Mouse (Mus musculus) intestine, embryonic 15.5 days (tissue): ENCODE measurements around the gene Rps25. TPM values are rescaled to one million over a fixed set of nuclear protein-coding genes. Genes with fewer than 3 reads are reported as not detected.

ENCODE experiments used
- ATAC-seq: fragments of 200-750 bp; cut with Nextera tagmentation; 2 replicates; pipeline ENCODE4 v1.8.0; 2017; ENCODE audit warnings: moderate TSS enrichment, moderate library complexity
- H3K27ac ChIP-seq: fragments of 300-500 bp; sonication (generic); 2 replicates; pipeline ENCODE4 v1.5.1; 2015; ENCODE audit warnings: mild to moderate bottlenecking, inconsistent platforms
- H3K27me3 ChIP-seq: fragments of 300-500 bp; sonication (generic); replicated peaks from 2 replicates; pipeline ENCODE4 v1.6.1; 2015; ENCODE audit warnings: inconsistent platforms
- H3K36me3 ChIP-seq: fragments of 300-500 bp; sonication (generic); 2 replicates; pipeline ENCODE4 v1.6.1; 2015; ENCODE audit warnings: inconsistent platforms
- H3K4me1 ChIP-seq: fragments of 300-500 bp; sonication (generic); replicated peaks from 2 replicates; pipeline ENCODE4 v1.6.1; 2015; ENCODE audit warnings: inconsistent platforms
- H3K4me2 ChIP-seq: fragments of 300-500 bp; sonication (generic); replicated peaks from 2 replicates; pipeline ENCODE4 v1.6.1; 2015; ENCODE audit warnings: mild to moderate bottlenecking, inconsistent platforms
- H3K4me3 ChIP-seq: fragments of 300-500 bp; sonication (generic); replicated peaks from 2 replicates; pipeline ENCODE4 v1.5.1; 2015; ENCODE audit warnings: inconsistent platforms
- H3K9ac ChIP-seq: fragments of 300-500 bp; sonication (generic); 2 replicates; pipeline ENCODE4 v1.6.1; 2015; ENCODE audit warnings: inconsistent platforms
- H3K9me3 ChIP-seq: fragments of 300-500 bp; sonication (generic); 2 replicates; pipeline ENCODE4 v1.6.1; 2016; ENCODE audit warnings: inconsistent platforms
- WGBS: fragments of 180-500 bp; shearing (Covaris S2); methylation state at CpG from one replicate; pipeline ENCODE4 v1.1.7; 2015; 5-methylcytosine and 5-hydroxymethylcytosine counted together
- polyA plus RNA-seq: library from polyadenylated mRNA; unstranded; fragments of >200 nt; fragmentation: Nextera tagmentation; extraction: Ambion mirVana; gene quantifications from 2 replicates; pipeline ENCODE4 v1.2.1, GENCODE M21; 2015

The Rps25 gene
- polyA plus RNA-seq, 1 experiment from 2014 or later = 2,084 TPM

DNA sequence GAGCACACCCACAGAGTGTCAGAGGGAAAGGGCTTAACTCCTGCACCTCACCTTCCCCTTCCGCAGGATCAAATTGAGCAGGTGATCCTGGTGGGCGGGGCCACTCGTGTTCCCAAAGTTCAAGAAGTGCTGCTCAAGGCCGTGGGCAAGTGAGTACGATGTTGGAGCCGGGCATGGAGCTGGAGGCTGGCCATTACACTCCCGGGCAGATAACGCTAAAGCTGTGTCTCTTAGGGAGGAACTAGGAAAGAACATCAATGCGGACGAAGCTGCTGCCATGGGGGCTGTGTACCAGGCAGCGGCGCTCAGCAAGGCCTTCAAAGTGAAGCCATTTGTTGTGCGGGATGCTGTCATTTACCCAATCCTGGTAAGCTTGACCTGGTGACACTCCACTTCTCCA lies 22.3 kb upstream of the Rps25 start:
- no peak overlapping the region for H3K9ac ChIP-seq
- WGBS = 88% methylated on average over 13 of the region's 13 CpGs
- no peak overlapping the region for H3K4me2 ChIP-seq
- H3K9me3 ChIP-seq = no peaks in the 10 kb centered on the region
- H3K27ac ChIP-seq = no peak overlapping the region
- H3K27me3 ChIP-seq = no peaks in the 10 kb centered on the region
- ATAC-seq = no peak
- H3K36me3 ChIP-seq = peaks cover 55% of the 10 kb centered on the region
- H3K4me1 ChIP-seq = peaks cover 14% of the 10 kb centered on the region
- no peak overlapping the region for H3K4me3 ChIP-seq

DNA sequence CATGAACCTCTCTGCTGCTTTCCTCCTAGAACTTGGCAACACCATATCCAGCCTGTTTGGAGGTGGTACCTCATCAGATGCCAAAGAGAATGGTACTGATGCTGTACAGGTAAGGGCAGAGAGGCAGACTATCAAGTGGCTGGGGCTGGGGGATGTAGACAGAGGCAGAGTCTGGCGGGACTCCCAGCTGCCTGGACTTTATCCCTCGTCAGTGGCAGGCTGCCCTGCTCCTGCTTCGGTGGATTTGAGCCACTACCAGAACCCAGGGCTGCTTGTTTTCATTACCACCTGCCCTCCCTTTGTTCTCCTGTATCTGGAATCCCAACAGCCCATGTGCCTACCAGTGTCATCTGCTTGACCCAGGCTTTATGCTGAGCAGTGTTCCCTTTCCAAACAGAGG lies 19.7 kb upstream of the Rps25 start:
- 81% methylated on average over 3 of the region's 3 CpGs for WGBS
- Histone ChIP-seq H3K27ac (no peak overlapping the region), H3K9ac (no peak overlapping the region), H3K36me3 (peaks cover 63% of the 10 kb centered on the region), H3K9me3 (no peaks in the 10 kb centered on the region), H3K4me3 (no peak overlapping the region), H3K4me1 (no peaks in the 10 kb centered on the region), H3K4me2 (no peak overlapping the region), H3K27me3 (no peaks in the 10 kb centered on the region)
- ATAC-seq = no peak

GRCm38 (mm10) chr9:44389273-44389672 lies 17.7 kb upstream of the Rps25 start:
- H3K36me3 ChIP-seq = peaks cover 46% of the 10 kb centered on the region
- no peak overlapping the region for H3K9ac ChIP-seq
- no peaks in the 10 kb centered on the region for H3K9me3 ChIP-seq
- 59% methylated on average over 8 of the region's 8 CpGs for WGBS
- no peak overlapping the region for H3K4me3 ChIP-seq
- H3K4me2 ChIP-seq = no peak overlapping the region
- no peaks in the 10 kb centered on the region for H3K27me3 ChIP-seq
- H3K4me1 ChIP-seq = no peaks in the 10 kb centered on the region
- no peak for ATAC-seq
- no peak overlapping the region for H3K27ac ChIP-seq

DNA sequence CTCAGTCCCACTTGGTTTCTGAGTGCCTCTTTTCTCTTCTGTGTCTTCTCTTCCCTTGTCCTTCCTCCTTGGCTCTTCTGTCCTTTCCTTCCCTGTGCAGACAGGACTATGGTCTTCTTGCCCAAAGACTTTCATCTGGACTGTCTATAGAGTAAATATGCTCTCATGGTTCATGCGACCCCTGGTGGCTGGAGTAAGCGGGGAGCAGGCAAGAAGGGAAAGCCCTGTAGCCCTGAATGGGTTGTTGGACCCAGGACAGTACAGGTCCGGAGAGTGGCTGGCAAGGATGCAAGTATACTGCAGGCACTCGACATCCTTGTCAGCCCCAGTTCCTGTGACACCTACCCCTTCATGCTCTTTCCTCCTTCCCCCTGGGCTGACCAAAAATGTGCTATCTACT lies 15.5 kb upstream of the Rps25 start:
- Histone ChIP-seq H3K9ac (no peak overlapping the region), H3K27me3 (no peaks in the 10 kb centered on the region), H3K27ac (no peak overlapping the region), H3K4me3 (no peak overlapping the region), H3K9me3 (no peaks in the 10 kb centered on the region), H3K4me2 (no peak overlapping the region), H3K4me1 (no peaks in the 10 kb centered on the region), H3K36me3 (peaks cover 37% of the 10 kb centered on the region)
- WGBS = 32% methylated on average over 4 of the region's 4 CpGs
- ATAC-seq = peak; percentile 63; the same call in 1 of the 2 replicates

- under 1% methylated on average over 43 of the region's 43 CpGs for WGBS
- peak within 1 kb of the TSS; percentile 79 for H3K4me2 ChIP-seq
- peak within 1 kb of the TSS; percentile 79 for H3K9ac ChIP-seq
- H3K27ac ChIP-seq = peak within 1 kb of the TSS; percentile 85
- ATAC-seq = peak; percentile 98
- peak within 1 kb of the TSS; percentile 63 for H3K4me3 ChIP-seq
- H3K27me3 ChIP-seq = no peaks in the 10 kb centered on the region
- peaks cover 17% of the 10 kb centered on the region for H3K36me3 ChIP-seq
- H3K9me3 ChIP-seq = no peaks in the 10 kb centered on the region
- peaks cover 18% of the 10 kb centered on the region; the same call in 1 of the 2 replicates for H3K4me1 ChIP-seq
These were observed 10.1 kb upstream of the Rps25 start, which contains the start of gene Slc37a4 for GRCm38 (mm10) chr9:44396684-44397411. Gene Slc37a4, plus strand, starts transcription at chr9:44396852.

DNA sequence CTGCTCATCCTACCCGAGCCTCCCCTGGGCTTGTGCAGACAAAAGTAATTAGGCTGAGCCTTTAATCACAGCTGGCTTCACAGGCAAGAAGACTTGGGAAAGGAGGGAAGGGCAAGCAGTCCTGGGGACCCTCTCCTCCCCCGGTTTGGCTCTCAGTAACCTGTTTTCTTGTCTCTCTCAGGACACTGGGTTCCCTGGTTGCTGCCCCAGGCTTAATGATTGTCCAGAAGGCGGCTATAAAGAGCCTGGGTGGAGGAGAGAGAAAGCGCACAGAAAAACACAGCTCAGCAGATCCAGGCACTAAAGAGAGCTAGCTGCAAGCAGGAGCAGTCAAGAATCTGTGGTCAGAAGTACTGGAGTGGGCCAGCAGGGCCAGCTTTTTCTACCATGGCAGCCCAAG lies 8.9 kb upstream of the Rps25 start:
- peak; percentile 10; the same call in 1 of the 2 replicates for ATAC-seq
- H3K36me3 ChIP-seq = peaks cover 23% of the 10 kb centered on the region
- H3K9ac ChIP-seq = peak overlapping the region; percentile 79
- H3K27me3 ChIP-seq = no peaks in the 10 kb centered on the region
- no peaks in the 10 kb centered on the region for H3K9me3 ChIP-seq
- H3K27ac ChIP-seq = peak overlapping the region; percentile 85
- WGBS = 19% methylated on average over 4 of the region's 4 CpGs
- H3K4me2 ChIP-seq = peak overlapping the region; percentile 79
- H3K4me1 ChIP-seq = peaks cover 18% of the 10 kb centered on the region; the same call in 1 of the 2 replicates
- peak overlapping the region; percentile 63 for H3K4me3 ChIP-seq

GRCm38 (mm10) chr9:44398551-44398950 lies 8.4 kb upstream of the Rps25 start:
- Histone ChIP-seq H3K4me1 (peaks cover 18% of the 10 kb centered on the region; the same call in 1 of the 2 replicates), H3K9me3 (no peaks in the 10 kb centered on the region), H3K27ac (peak overlapping the region; percentile 85), H3K9ac (peak overlapping the region; percentile 79), H3K4me3 (peak overlapping the region; percentile 63), H3K36me3 (peaks cover 26% of the 10 kb centered on the region), H3K27me3 (no peaks in the 10 kb centered on the region), H3K4me2 (peak overlapping the region; percentile 79)
- no peak for ATAC-seq
- 64% methylated on average over 9 of the region's 9 CpGs for WGBS

DNA sequence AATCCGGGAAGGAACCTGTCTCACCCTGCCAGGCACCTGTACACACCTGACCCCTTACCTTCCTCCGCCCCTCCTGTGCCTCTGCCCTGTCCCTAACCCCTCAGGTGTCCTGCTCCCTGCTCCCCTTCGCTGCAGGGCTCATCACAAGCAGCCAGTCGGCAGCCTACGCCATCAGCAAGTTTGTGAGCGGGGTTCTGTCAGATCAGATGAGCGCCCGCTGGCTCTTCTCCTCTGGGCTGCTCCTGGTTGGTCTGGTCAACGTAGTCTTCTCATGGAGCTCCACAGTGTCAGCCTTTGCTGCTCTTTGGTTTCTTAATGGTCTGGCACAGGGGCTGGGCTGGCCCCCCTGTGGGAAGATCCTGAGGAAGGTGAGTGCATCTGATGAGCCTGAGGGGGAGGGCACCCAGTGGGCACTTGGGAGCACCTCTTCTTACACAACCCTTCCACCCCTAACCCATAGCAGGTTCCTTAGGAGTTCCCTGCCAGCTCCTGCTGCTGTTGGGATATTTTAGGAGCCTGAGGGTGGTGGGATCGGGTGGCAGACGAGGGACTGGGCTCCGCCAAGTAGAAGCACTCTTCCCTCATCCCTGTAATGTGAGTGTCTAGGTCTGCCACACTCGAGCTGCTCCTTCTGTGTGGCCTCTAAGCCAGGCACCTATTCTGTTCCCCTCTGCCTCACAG lies 7.7 kb upstream of the Rps25 start:
- H3K4me1 ChIP-seq = peaks cover 18% of the 10 kb centered on the region; the same call in 1 of the 2 replicates
- H3K36me3 ChIP-seq = peaks cover 32% of the 10 kb centered on the region
- ATAC-seq = no peak
- WGBS = 72% methylated on average over 13 of the region's 13 CpGs
- peak overlapping the region; percentile 79 for H3K9ac ChIP-seq
- no peaks in the 10 kb centered on the region for H3K27me3 ChIP-seq
- H3K9me3 ChIP-seq = no peaks in the 10 kb centered on the region
- H3K4me2 ChIP-seq = peak overlapping the region; percentile 79
- no peak overlapping the region for H3K27ac ChIP-seq
- H3K4me3 ChIP-seq = peak overlapping the region; percentile 63

DNA sequence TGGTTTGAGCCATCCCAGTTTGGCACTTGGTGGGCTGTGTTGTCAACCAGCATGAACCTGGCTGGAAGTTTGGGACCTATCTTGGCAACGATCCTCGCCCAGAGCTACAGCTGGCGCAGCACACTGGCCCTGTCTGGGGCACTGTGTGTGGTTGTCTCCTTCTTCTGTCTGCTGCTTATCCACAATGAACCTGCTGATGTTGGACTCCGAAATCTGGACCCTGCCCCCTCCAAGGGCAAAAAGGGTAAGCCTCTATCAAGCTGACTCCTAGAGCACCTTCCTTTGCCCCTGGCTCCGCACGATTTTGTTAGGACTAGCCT lies 7.2 kb upstream of the Rps25 start:
- 90% methylated on average over 6 of the region's 6 CpGs for WGBS
- H3K36me3 ChIP-seq = peaks cover 36% of the 10 kb centered on the region

DNA sequence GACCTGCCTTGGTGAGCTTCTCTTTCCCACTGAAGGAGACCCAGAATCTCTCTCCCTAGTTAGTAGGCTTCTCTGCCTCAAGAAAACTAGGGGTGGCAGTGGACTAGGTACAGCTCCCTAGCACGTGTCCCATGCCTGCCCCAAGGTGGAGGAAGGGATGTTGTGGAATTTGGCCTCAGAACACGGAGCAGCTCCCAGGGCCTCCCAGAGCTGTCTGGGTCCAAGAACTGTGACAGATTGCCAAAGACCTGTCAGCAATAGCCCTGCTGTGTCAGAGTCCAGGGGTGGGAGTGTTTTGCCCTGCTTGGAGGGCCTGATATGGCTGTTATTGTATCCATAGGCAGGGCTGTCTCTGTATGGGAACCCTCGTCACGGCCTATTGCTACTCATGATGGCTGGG lies 5.9 kb upstream of the Rps25 start:
- Histone ChIP-seq H3K4me3 (no peak overlapping the region), H3K9me3 (no peaks in the 10 kb centered on the region), H3K27me3 (no peaks in the 10 kb centered on the region), H3K9ac (no peak overlapping the region), H3K4me1 (peaks cover 20% of the 10 kb centered on the region; the same call in 1 of the 2 replicates), H3K36me3 (peaks cover 39% of the 10 kb centered on the region), H3K27ac (0 out of 2 replicates have a peak overlapping the region, but pooled peaks have one; percentile 6), H3K4me2 (no peak overlapping the region)
- ATAC-seq = no peak
- 68% methylated on average over 4 of the region's 4 CpGs for WGBS

More for the DNA sequence above, 7.2 kb upstream of the Rps25 start:
- Histone ChIP-seq H3K4me3 (0 out of 2 replicates have a peak overlapping the region, but pooled peaks have one; percentile 63), H3K4me2 (no peak overlapping the region; the same call in 1 of the 2 replicates), H3K4me1 (peaks cover 18% of the 10 kb centered on the region; the same call in 1 of the 2 replicates), H3K9me3 (no peaks in the 10 kb centered on the region), H3K27ac (no peak overlapping the region), H3K27me3 (no peaks in the 10 kb centered on the region), H3K9ac (no peak overlapping the region)
- no peak for ATAC-seq

GRCm38 (mm10) chr9:44405011-44405410 lies 1.9 kb upstream of the Rps25 start:
- no peaks in the 10 kb centered on the region for H3K27me3 ChIP-seq
- no peak overlapping the region for H3K27ac ChIP-seq
- no peak overlapping the region for H3K4me3 ChIP-seq
- no peak for ATAC-seq
- peaks cover 12% of the 10 kb centered on the region; the same call in 1 of the 2 replicates for H3K4me1 ChIP-seq
- no peak overlapping the region for H3K9ac ChIP-seq
- H3K9me3 ChIP-seq = no peaks in the 10 kb centered on the region
- 61% methylated on average over 3 of the region's 3 CpGs for WGBS
- peaks cover 45% of the 10 kb centered on the region for H3K36me3 ChIP-seq
- H3K4me2 ChIP-seq = no peak overlapping the region

- H3K9ac ChIP-seq = peak overlapping the region; percentile 91
- no peak for ATAC-seq
- no peaks in the 10 kb centered on the region for H3K27me3 ChIP-seq
- H3K36me3 ChIP-seq = peaks cover 35% of the 10 kb centered on the region
- peak overlapping the region; percentile 95 for H3K27ac ChIP-seq
- peak overlapping the region; percentile 83 for H3K4me3 ChIP-seq
- peaks cover 6% of the 10 kb centered on the region; the same call in 1 of the 2 replicates for H3K4me1 ChIP-seq
- WGBS = under 1% methylated on average over 23 of the region's 24 CpGs
- peak overlapping the region; percentile 59 for H3K4me2 ChIP-seq
- H3K9me3 ChIP-seq = no peaks in the 10 kb centered on the region
These were observed 786 bp downstream of the Rps25 start for GRCm38 (mm10) chr9:44407752-44408097.
